Mouse (Mus musculus): ENCODE measurements around the gene Rimkla.
"Not testable (repeated sequence)": the region's sequence is repeated elsewhere in the genome, so short reads cannot be mapped to it uniquely, and the experiment has no call there.

The Rimkla gene

GRCm38 (mm10) chr4:119492291-119492932 lies at the start of gene Rimkla:
TSS of gene Rimkla (minus strand) at chr4:119492628.
- DNase-seq (ENCODE audit: low spot score in 2 of 2), result peak; percentile 54 to 55

- peak in 1 of 2 experiments; percentile 18 for DNase-seq (ENCODE audit: low spot score in 2 of 2)
Measured at GRCm38 (mm10) chr4:119540533-119540890, 48.1 kb upstream of the Rimkla start.

GRCm38 (mm10) chr4:119539836-119540532 lies 47.6 kb upstream of the Rimkla start:
- peak; percentile 27 to 32 for DNase-seq (ENCODE audit: low spot score in 2 of 2)

GRCm38 (mm10) chr4:119539031-119539824 lies 46.8 kb upstream of the Rimkla start, which contains the start of gene Frg2f1:
TSS of gene Frg2f1 (minus strand) at chr4:119539529.
- DNase-seq (ENCODE audit: low spot score in 2 of 2), result peak; percentile 93 to 94

GRCm38 (mm10) chr4:119537436-119537835 lies 45.0 kb upstream of the Rimkla start:
- no peak for DNase-seq (ENCODE audit: low spot score in 2 of 2)

- DNase-seq (ENCODE audit: low spot score in 2 of 2), result not testable (repeated sequence)
Measured at GRCm38 (mm10) chr4:119536615-119537014, 44.2 kb upstream of the Rimkla start, which contains the start of gene Foxj3. TSS of gene Foxj3 (plus strand) at chr4:119537004.

- DNase-seq (ENCODE audit: low spot score in 2 of 2), result no peak
Measured at GRCm38 (mm10) chr4:119535103-119535502, 42.7 kb upstream of the Rimkla start.

- DNase-seq (ENCODE audit: low spot score in 2 of 2), result no peak
Measured at GRCm38 (mm10) chr4:119531813-119532212, 39.4 kb upstream of the Rimkla start.

GRCm38 (mm10) chr4:119526329-119526845 lies 34.0 kb upstream of the Rimkla start:
- no peak for DNase-seq (ENCODE audit: low spot score in 2 of 2)

GRCm38 (mm10) chr4:119524466-119524865 lies 32.0 kb upstream of the Rimkla start:
- no peak for DNase-seq (ENCODE audit: low spot score in 2 of 2)

- peak in 1 of 2 experiments; percentile 10 for DNase-seq (ENCODE audit: low spot score in 2 of 2)
Measured at GRCm38 (mm10) chr4:119524010-119524409, 31.6 kb upstream of the Rimkla start.

GRCm38 (mm10) chr4:119523575-119523974 lies 31.1 kb upstream of the Rimkla start:
- no peak for DNase-seq (ENCODE audit: low spot score in 2 of 2)

GRCm38 (mm10) chr4:119512731-119513141 lies 20.3 kb upstream of the Rimkla start:
- DNase-seq (ENCODE audit: low spot score in 2 of 2), result no peak

- DNase-seq (ENCODE audit: low spot score in 2 of 2), result no peak
Measured at GRCm38 (mm10) chr4:119511591-119511990, 19.2 kb upstream of the Rimkla start.

- DNase-seq (ENCODE audit: low spot score in 2 of 2), result no peak
Measured at GRCm38 (mm10) chr4:119498319-119498848, 6.0 kb upstream of the Rimkla start.

- no peak for DNase-seq (ENCODE audit: low spot score in 2 of 2)
Measured at GRCm38 (mm10) chr4:119492933-119493327, 502 bp upstream of the Rimkla start.

GRCm38 (mm10) chr4:119490806-119491205 lies 1.6 kb downstream of the Rimkla start:
- peak; percentile 27 for DNase-seq (ENCODE audit: low spot score in 2 of 2)

- DNase-seq (ENCODE audit: low spot score in 2 of 2), result no peak
Measured at GRCm38 (mm10) chr4:119489666-119490065, 2.8 kb downstream of the Rimkla start.

GRCm38 (mm10) chr4:119484882-119485281 lies 7.5 kb downstream of the Rimkla start:
- no peak for DNase-seq (ENCODE audit: low spot score in 2 of 2)

- no peak for DNase-seq (ENCODE audit: low spot score in 2 of 2)
Measured at GRCm38 (mm10) chr4:119483051-119483450, 9.4 kb downstream of the Rimkla start.

- no peak for DNase-seq (ENCODE audit: low spot score in 2 of 2)
Measured at GRCm38 (mm10) chr4:119473150-119473549, 19.3 kb downstream of the Rimkla start.

GRCm38 (mm10) chr4:119472545-119472944 lies 19.9 kb downstream of the Rimkla start:
- DNase-seq (ENCODE audit: low spot score in 2 of 2), result no peak

Measured in right cerebral cortex, adult 2 months (tissue).